In genomic region chr17:45589844-45590243, GRCm38 (mm10) we compare ENCODE assay signal across 14 mouse cellular contexts. TPM values are rescaled to one million over a fixed set of nuclear protein-coding genes. Genes with fewer than 3 reads are reported as not detected.
DNase-seq lines count a peak whose midpoint lies in the region.
"Had no signal": no experiment of that assay in that cellular context is flagged by ENCODE, and none has a peak within 500 bp of the region (broad histone marks: within the 10 kb centered on the region; RNA-seq: fewer than 3 reads in every experiment).

No protein-coding gene starts in this region.

- peak; percentile 15 for DNase-seq in cerebellum, adult 11 months
- no peak for DNase-seq in cerebellum, postnatal 4 days (ENCODE audit: low spot score in 2 of 2)
- peak; percentile 2 to 7 for DNase-seq in layer of hippocampus, postnatal 14 days (ENCODE audit: low spot score in 2 of 2)
- no peak for DNase-seq in layer of hippocampus, adult 9-10 months (ENCODE audit: low spot score)
- DNase-seq in adrenal gland, postnatal 10 days: peak; percentile 85
- DNase-seq in cerebellum, postnatal 25 days: peak; percentile 7 to 14
- no peak for DNase-seq in thymus, postnatal 10 days (ENCODE audit: low spot score in 2 of 2)
- DNase-seq in spleen, postnatal 14 days (ENCODE audit: low spot score in 2 of 2): no peak
- DNase-seq: lung, postnatal 36 days; right cerebral cortex, adult 18-20 months had no signal

RNA-seq across cellular contexts. Expression of gene Slc29a1, which starts 9.6 kb away (rescaled TPM):
- 10 to 100 TPM; 17.5 to 22.9 TPM for total RNA-seq in layer of hippocampus, postnatal 14 days (2021)
- total RNA-seq in adrenal gland, postnatal 10 days (2021): 100 to 1,000 TPM; 130 to 145 TPM

RNA-seq across cellular contexts. Expression of gene Mymx, which starts 12.1 kb away (rescaled TPM):
- total RNA-seq in layer of hippocampus, postnatal 14 days (2021): not detected
- total RNA-seq in adrenal gland, postnatal 10 days (2021): 1 to 10 TPM in 1 of 2 experiments, under 1 TPM in 1; 0.57 to 1.9 TPM
- total RNA-seq: CH12.LX; common myeloid progenitor, adult 5-6 weeks; left cerebral cortex, adult 18-20 months; neutrophil, adult 5-6 weeks had no signal

RNA-seq across cellular contexts. Expression of gene Hsp90ab1, which starts 16.8 kb away (rescaled TPM):
- total RNA-seq in layer of hippocampus, postnatal 14 days (2021): 1,000 to 10,000 TPM; 1,658 to 1,733 TPM
- total RNA-seq in adrenal gland, postnatal 10 days (2021): 1,000 to 10,000 TPM; 1,111 to 1,198 TPM

RNA-seq across cellular contexts. Expression of gene Slc35b2, which starts 26.2 kb away (rescaled TPM):
- 10 to 100 TPM; 47.3 to 52.8 TPM for total RNA-seq in layer of hippocampus, postnatal 14 days (2021)
- total RNA-seq in adrenal gland, postnatal 10 days (2021): 10 to 100 TPM; 65.9 TPM

RNA-seq across cellular contexts. Expression of gene Nfkbie, which starts 34.3 kb away (rescaled TPM):
- 1 to 10 TPM; 3.4 to 3.6 TPM for total RNA-seq in layer of hippocampus, postnatal 14 days (2021)
- 1 to 10 TPM; 4.4 to 6.2 TPM for total RNA-seq in adrenal gland, postnatal 10 days (2021)

Comparison
In these comparisons a context has a peak if more than half of its experiments do, and no peak if none do; other contexts are left out.
1. DNase-seq: peak in cerebellum, adult 11 months (single experiment), layer of hippocampus, postnatal 14 days (2 of 2), adrenal gland, postnatal 10 days (single experiment) and cerebellum, postnatal 25 days (2 of 2); none in cerebellum, postnatal 4 days (0 of 2), layer of hippocampus, adult 9-10 months (single experiment), thymus, postnatal 10 days (0 of 2) and spleen, postnatal 14 days (0 of 2).
2. RNA of gene Slc29a1, which starts 9.6 kb away (total RNA-seq): 130 to 145 TPM in adrenal gland, postnatal 10 days; 17.5 to 22.9 TPM in layer of hippocampus, postnatal 14 days; every median in the first group is over 4 times any median in the second.